Mouse (Mus musculus): Measurements from ENCODE around the gene Atg4c.

- TF ChIP-seq CTCF (IDR thresholded peaks at IDR 0.05) (no peak), EP300 (IDR thresholded peaks at IDR 0.05) (no peak)
Observed at GRCm38 (mm10) chr4:99161457-99161971, 32.2 kb upstream of the Atg4c start.
